Mouse (Mus musculus): Measurements from ENCODE around the gene Pabpc4.

- TF ChIP-seq CTCF (IDR thresholded peaks at IDR 0.05; ENCODE audit: control insufficient read depth, insufficient read depth, insufficient replicate concordance, low read depth, low read length), result no peak
- no peak for TF ChIP-seq POLR2A (IDR thresholded peaks at IDR 0.05; ENCODE audit: control insufficient read depth, low read depth, low read length)
Measured at GRCm38 (mm10) chr4:123306999-123307398, 44.8 kb downstream of the Pabpc4 start.
